Mouse (Mus musculus) megakaryocyte, embryonic 14.5 days (primary cell): ENCODE data around the gene Tubg1.

Experiments used
- FLI1 ChIP-seq: IDR thresholded peaks from 2 replicates; pipeline ENCODE4 v1.6.1; 2012; ENCODE audit warnings: low read length, inconsistent platforms, mixed read lengths
- GATA1 ChIP-seq: IDR thresholded peaks from 3 replicates; pipeline ENCODE4 v1.6.1; 2012; ENCODE audit warnings: mixed read lengths, low read length, inconsistent platforms, borderline replicate concordance

- TF ChIP-seq GATA1, result no peak
- no peak for TF ChIP-seq FLI1
These were observed 33.1 kb downstream of the Tubg1 start for GRCm38 (mm10) chr11:101152825-101153224.
